Mouse (Mus musculus): ENCODE results near the gene Gp1ba. TPM values are rescaled to one million over a fixed set of nuclear protein-coding genes. Genes with fewer than 3 reads are reported as not detected.
A peak's percentile ranks its signal among the peaks of the same experiment; 100 is the strongest.

Gene Gp1ba
- total RNA-seq (2022) = under 1 TPM; 0.31 to 0.55 (median 0.54) TPM

- DNase-seq (ENCODE audit: low spot score) = no peak
These were observed at the start of gene Gp1ba for GRCm38 (mm10) chr11:70638714-70639278. Gene Gp1ba (plus strand): TSS chr11:70639122.

- no peak for DNase-seq (ENCODE audit: low spot score)
These were observed 47.2 kb upstream of the Gp1ba start for GRCm38 (mm10) chr11:70591733-70592132.

- peak; percentile 73 for DNase-seq (ENCODE audit: low spot score)
These were observed 44.5 kb upstream of the Gp1ba start for GRCm38 (mm10) chr11:70594253-70594989.

- DNase-seq (ENCODE audit: low spot score) = peak; percentile 40
These were observed 43.3 kb upstream of the Gp1ba start for GRCm38 (mm10) chr11:70595638-70596037.

GRCm38 (mm10) chr11:70596094-70596493 lies 42.8 kb upstream of the Gp1ba start:
- no peak for DNase-seq (ENCODE audit: low spot score)

GRCm38 (mm10) chr11:70597301-70597700 lies 41.6 kb upstream of the Gp1ba start:
- DNase-seq (ENCODE audit: low spot score) = no peak

- no peak for DNase-seq (ENCODE audit: low spot score)
These were observed 40.4 kb upstream of the Gp1ba start for GRCm38 (mm10) chr11:70598451-70598953.

GRCm38 (mm10) chr11:70605024-70605566 lies 33.8 kb upstream of the Gp1ba start:
- DNase-seq (ENCODE audit: low spot score) = peak; percentile 81

DNA sequence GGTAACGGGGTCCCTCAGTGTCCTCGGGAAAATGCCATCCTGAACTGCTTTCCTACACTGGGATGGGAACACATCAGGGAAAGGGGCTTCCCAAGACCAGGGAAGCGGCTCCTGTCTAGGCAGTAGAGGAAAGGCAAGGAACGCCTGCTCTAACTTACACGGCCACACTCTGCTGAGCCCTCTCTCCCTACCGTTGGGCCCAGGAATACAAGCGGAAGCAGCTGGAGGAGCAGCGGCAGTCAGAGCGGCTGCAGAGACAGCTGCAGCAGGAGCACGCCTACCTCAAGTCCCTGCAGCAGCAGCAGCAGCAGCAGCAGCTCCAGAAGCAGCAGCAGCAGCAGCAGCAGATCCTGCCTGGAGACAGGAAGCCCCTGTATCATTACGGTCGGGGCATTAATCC lies 32.2 kb upstream of the Gp1ba start:
- no peak for DNase-seq (ENCODE audit: low spot score)

DNA sequence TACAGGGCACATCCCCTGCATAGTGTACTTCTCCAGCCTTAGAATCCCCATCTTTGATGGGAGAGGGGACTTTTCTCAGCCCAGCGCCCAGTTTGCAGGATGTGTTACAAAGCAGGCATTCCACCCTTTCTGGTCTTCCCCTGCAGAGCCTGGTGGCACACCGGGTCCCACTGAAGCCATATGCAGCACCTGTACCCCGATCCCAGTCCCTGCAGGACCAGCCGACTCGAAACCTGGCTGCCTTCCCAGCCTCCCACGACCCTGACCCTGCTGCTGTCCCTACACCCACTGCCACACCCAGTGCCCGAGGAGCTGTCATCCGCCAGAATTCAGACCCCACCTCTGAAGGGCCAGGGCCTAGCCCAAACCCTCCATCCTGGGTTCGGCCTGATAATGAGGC lies 31.3 kb upstream of the Gp1ba start:
- no peak for DNase-seq (ENCODE audit: low spot score)

GRCm38 (mm10) chr11:70608381-70609066 lies 30.4 kb upstream of the Gp1ba start:
- no peak for DNase-seq (ENCODE audit: low spot score)

GRCm38 (mm10) chr11:70610752-70611151 lies 28.2 kb upstream of the Gp1ba start:
- DNase-seq (ENCODE audit: low spot score) = no peak

DNA sequence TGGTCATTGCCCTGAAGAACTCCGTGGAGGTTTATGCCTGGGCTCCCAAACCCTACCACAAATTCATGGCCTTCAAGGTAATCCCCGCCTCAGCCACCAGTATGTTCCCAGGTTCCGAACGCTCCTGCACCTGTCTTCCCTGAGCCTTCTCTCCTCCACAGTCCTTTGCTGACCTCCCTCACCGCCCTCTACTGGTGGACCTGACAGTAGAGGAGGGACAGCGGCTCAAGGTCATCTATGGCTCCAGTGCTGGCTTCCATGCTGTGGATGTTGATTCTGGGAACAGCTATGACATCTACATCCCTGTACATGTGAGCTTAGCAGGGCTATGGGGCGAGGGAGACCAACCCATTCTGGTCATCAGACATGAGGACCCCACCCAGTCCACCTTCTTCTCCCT lies 26.4 kb upstream of the Gp1ba start:
- no peak for DNase-seq (ENCODE audit: low spot score)

DNA sequence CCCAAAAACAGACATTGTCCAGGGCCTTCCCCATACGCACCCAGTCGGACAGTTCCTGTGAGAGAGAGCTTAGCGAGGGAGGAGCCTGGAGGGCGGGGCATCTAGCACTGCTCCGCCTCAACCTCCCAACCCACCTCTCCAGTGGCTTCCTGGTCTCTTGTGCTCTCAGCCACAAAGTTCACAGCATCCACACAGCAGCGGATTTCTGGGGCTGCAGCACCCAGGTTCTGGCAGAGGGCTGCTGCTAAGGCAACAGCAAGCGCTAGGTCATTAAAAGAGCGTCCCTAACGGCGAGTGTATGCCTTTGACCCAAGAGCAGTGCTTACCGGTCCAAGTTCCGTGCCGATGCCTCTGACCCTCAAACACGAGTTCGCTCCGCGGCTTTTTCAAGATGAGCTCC lies 23.8 kb upstream of the Gp1ba start:
- DNase-seq (ENCODE audit: low spot score) = peak; percentile 66

DNA sequence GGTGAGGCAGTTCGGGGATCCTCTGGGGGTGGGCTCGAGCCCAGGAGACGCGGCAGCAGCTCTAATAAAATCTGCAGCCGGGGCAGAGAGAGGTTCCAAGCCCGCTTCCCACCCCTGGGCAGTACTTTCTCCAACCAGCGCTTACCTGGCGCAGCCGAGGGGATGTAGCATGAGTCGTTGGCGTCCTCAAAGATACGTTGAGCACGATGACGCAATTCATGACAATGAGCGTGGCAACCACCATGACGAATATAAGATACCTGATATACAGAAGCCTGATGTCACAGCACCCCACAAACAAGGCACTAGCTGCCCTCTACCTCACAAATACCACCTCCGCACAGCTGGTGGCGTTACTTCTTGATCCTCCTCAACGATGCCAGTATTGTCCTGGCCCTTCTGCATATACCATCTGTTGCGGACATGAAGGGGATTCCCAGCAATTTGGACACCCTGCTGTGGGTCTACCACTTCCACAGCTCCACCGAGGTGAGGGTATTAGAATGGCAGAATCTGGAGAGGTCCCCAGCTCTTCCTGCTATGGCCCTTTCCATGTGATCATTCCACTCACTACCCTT lies 23.3 kb upstream of the Gp1ba start, which contains the start of gene 4930544D05Rik:
4930544D05Rik (plus strand) TSS at position 333 of the 578 bp plus-strand sequence.
- DNase-seq (ENCODE audit: low spot score) = no peak

- no peak for DNase-seq (ENCODE audit: low spot score)
These were observed 19.8 kb upstream of the Gp1ba start, which contains the start of gene Chrne for GRCm38 (mm10) chr11:70619101-70619500. Gene Chrne (minus strand): TSS chr11:70619216.

GRCm38 (mm10) chr11:70621972-70622814 lies 16.7 kb upstream of the Gp1ba start:
- no peak for DNase-seq (ENCODE audit: low spot score)

- no peak for DNase-seq (ENCODE audit: low spot score)
These were observed 15.7 kb upstream of the Gp1ba start for GRCm38 (mm10) chr11:70623053-70623742.

DNA sequence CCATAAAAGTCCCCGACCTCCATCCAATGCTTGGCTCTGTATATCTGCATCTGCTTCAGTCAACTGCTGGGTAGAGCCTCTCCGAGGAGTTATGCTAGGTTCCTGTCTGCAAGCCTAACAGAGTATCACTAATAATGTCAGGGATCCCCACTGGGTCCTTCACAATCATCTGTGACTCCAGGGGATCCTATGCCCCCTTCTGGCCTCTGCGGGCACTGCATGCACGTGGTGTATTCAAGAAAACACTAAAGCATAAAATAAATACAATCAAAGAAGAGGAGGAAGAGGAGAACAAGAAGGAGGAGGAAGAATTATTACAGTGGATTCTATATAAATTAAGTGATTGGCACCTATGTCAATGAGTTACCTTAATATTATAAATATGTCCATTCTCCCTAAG lies 13.4 kb upstream of the Gp1ba start:
- DNase-seq (ENCODE audit: low spot score) = no peak

DNA sequence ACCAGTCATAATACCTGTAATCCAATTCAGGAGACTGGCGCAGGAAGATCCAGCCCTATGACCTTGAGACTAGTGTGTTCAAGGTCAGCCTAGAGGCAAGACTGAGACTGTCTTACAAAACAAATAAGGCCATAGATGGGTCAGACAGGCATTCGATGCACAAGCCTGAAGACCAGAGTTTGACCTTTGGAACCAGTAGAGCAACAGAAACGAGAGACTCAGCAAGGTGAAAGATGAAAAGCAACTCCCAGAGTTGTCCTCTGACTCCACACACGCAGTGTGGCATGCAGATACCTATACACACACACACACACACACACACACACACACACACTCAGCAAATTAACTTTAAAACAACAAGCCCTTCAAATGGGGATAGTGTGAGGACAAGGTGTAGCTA lies 12.0 kb upstream of the Gp1ba start:
- DNase-seq (ENCODE audit: low spot score) = no peak
